Mouse (Mus musculus) T-cell, adult 2 months (primary cell): ENCODE measurements around the gene Cast.

Experiments used
- DNase-seq: peaks from one replicate; pipeline ENCODE4 v3.0.0; 2022; ENCODE audit warnings: low spot score

Cast gene

GRCm38 (mm10) chr13:74695497-74696193 lies 113.0 kb downstream of the Cast start:
- no peak for DNase-seq
